Mouse (Mus musculus): ENCODE results near the gene Sap25.
"Not testable (repeated sequence)": the region's sequence is repeated elsewhere in the genome, so short reads cannot be mapped to it uniquely, and the experiment has no call there.

The Sap25 gene

DNA sequence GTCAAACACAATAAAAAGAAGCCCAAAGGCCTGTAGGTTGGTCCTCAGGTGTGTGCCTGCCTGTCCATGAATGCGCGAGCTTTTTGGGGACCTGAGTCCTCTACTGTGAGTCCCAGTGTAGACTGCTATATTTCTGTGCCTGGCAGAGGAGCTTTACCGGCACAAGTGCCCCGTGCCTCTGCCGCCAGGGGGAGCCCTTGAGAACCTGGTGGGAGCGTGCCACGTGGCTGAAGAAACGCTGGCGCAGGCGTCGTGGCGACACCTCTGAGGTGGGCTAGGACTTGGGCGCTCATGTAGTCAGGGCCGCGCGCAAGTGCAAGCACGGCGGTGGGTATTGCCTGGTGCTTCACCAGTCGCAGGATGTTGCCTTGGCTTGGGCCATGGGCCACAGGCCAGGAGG, at the start of gene Sap25:
Sap25 (plus strand) TSS at position 281 of the 400 bp plus-strand sequence.
- no peak for DNase-seq (ENCODE audit: low read depth, low spot score)

DNA sequence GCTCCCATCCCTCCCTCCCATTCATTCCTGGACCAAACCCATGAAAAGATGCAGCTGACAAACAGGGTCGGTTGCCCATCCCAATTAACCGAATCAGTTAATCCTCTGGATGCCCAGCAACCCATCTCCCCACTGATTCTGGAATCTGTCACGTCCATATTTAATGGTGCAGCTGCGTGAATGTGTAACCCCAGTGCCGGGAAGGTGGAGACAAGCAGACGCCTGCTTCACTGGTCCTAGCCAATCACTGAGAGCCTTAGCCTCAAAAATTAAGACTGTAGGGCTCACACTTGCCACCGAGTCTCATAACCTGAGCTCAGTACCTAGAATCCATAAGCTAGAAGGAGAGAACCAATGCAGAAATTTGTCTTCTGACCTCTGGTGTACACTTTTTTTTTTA, 45.2 kb upstream of the Sap25 start:
- no peak for DNase-seq (ENCODE audit: low read depth, low spot score)

DNA sequence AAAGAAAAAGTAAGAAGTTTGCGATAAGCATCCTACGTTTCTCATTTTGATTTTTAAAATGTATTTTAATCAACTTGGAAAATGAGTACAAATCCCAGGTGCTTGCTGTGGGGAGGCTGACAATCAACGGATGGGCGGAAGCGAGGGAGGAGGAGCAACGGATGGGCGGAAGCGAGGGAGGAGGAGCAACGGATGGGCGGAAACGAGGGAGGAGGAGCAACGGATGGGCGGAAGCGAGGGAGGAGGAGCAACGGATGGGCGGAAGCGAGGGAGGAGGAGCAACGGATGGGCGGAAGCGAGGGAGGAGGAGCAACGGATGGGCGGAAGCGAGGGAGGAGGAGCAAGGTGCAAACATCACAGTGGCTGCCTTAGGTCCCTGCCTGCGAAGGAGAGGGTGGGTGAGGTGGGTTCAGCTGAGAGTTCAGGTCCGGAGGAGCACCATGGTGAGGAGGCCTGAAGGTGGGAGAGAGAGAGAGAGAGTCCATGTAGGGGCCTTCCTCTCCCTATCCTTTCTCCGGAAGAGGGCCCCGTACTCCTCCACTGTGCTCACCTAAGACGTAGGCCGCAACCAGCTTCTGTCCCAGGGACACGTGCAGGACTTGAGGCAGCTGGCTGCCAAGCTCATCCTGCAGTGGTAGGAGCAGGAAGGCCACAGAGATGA, 44.4 kb upstream of the Sap25 start:
- DNase-seq (ENCODE audit: low read depth, low spot score) = no peak

DNA sequence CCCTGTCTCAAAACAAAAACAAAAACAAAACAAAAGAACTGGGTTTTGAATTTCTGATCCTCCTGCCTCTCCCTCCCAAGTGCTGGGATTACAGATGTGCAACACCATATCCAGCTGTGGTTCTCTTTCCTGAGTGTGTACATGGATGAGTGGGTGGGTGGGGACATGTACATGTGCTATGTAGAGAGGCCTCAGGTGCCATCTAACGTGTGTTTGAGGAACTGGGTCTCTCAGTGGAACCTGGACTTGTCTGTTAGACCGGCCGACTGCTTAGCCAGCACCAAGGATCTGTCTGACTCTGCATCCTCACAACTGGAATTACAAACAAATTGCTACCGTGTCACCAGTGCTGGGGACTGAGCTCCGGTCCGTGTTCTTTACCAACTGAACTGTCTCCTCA, 43.5 kb upstream of the Sap25 start:
- no peak for DNase-seq (ENCODE audit: low read depth, low spot score)

DNA sequence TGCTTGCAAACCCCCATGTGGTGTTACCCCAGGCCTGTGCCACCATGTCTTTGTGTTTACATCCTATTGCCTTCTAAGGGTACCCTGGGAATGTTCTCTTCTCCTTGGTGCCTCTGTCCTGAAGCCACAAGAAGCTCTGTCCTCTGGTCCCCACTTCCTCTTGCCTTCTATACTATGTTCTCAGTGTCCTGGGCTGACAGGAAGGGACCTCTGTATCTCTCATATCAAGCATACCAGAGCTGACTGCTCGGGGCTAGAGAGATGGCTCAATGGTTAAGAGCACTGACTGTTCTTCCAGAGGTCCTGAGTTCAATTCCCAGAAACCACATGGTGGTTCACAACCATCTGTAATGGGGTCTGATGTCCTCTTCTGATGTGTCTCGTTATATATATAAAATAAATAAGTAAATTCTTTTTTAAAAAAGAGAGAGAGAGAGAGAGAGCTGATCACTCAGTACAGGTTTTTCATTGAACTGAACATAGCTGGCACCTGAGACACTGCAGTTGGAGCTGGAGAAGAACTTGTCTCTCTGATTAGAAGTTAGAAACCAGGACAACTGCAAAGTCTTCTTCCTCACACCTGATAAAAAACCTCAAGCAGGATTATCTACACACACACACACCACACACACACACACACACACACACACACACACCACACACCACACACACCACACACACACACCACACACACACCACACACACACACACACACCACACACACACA, 42.9 kb upstream of the Sap25 start:
- no peak for DNase-seq (ENCODE audit: low read depth, low spot score)

GRCm38 (mm10) chr5:137599600-137599999, 41.5 kb upstream of the Sap25 start:
- DNase-seq (ENCODE audit: low read depth, low spot score) = no peak

DNA sequence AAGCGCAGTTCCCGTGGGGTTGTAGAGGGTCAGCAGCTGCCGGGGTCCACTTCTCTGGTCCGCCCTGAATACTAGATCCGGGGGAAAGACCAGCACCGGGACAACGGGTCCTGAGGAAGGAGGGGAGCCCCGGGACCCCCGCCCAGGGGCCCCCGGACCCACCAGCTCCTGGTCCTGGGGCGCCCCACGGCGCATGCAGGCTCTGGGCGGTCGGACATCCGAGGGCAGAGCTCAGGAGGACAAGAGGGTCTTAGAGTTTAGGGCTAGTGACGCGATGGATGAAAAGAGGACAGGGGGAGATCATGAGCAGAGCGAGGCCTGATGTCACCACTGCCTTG, 40.9 kb upstream of the Sap25 start:
- no peak for DNase-seq (ENCODE audit: low read depth, low spot score)

GRCm38 (mm10) chr5:137600619-137601364, 40.3 kb upstream of the Sap25 start, which contains the start of gene Mospd3:
Gene Mospd3 (minus strand): TSS chr5:137601058.
- peak; percentile 98 for DNase-seq (ENCODE audit: low read depth, low spot score)

DNA sequence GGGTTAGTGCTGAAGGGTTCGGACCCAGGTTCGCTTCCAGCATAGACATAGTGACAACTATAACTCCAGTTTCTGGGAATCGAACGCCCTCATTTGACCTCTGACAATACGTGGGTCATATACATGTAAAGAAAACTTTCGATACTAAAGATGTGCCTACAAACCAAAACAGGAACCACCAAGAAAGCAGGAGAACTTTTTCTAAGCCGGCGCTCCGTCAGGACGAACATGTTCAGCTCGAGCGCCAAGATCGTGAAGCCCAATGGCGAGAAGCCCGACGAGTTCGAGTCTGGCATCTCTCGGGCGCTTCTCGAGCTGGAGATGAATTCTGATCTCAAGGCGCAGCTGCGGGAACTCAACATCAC, 39.8 kb upstream of the Sap25 start:
- DNase-seq (ENCODE audit: low read depth, low spot score) = no peak

DNA sequence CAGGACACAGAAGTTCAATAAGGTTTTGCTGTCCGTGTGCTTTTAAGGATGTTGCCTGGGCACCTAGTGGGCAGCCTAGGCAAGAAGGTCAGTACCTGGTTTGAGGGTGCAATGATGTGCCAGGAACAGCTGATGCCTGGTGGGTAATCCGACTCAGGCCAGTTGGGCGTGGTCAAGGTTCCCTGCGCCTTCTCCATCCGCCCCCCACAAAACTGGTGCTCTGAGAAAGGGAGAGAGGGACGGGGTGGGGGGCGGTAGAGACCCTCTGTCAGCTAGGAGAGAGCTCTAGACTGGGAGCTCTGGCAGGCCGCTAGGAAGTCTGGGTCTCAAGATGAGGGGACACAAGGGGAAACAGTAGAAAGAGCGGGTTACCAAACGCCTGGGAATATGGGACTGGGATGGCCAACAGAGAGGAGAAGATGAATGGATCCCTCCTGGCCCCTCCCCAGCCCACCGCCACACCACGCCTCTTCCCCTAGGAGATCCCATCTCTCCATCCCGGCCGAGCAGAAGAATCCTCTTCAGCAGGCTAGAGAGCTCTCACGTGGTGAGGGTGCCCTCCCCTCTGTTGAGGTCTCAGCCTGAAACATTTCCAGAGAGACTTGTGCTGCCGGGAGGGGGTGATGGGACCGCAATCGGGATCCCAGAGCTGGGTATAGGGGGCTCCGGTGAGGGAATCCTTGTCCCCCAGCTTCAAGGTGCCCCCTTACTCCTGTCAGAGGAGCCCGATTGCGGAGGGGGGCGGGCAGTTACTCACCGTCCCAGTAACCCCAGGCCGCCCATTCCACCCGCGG, 33.1 kb upstream of the Sap25 start:
- no peak for DNase-seq (ENCODE audit: low read depth, low spot score)

DNA sequence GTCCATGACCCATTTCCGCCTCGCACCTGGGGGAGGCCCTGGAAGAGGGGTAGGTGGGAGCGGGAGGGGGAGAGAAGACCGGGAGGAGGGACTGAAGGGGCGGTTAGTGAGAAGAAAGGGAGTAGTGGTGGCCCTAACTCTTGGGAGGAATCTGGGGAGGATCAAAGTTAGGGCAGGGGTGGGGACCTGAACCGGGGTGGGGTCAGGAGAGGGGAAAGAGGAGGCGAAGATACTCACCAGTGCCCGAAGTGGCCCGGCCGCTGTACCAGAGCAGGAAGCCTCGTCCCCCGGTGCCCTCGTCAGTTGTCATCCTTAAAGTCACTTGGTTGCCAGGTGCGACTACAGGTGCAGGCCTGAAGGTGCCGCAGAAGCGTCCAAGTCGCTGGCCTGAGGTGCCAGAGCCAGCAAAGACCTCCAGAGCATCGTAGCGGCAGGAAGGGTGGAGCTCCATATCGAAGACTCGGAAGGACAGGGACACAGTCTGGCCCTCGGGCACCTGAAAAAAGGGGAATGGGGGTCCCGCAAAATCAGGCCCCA, 32.4 kb upstream of the Sap25 start:
- no peak for DNase-seq (ENCODE audit: low read depth, low spot score)

DNA sequence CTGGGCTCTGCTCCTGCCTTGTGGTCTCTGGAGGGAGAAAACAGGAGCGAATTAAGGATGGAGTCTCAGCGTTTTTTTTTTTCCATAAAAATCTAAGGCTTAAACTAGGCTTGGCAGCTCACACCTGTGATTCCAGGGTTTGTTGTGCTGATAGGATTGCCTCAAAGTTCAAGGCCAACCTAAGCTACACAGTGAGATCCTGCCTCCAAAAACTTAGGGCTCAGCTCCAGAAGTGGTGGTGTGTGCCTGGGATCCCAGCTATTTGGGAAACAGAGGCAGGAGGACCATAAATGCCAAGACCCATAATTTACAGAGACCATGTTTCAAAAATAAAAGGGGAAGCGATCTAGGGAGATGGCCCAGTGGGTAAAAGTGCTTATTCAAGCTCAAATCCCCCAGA, 31.8 kb upstream of the Sap25 start:
- DNase-seq (ENCODE audit: low read depth, low spot score) = no peak

GRCm38 (mm10) chr5:137610056-137610455, 31.1 kb upstream of the Sap25 start:
- DNase-seq (ENCODE audit: low read depth, low spot score) = no peak

GRCm38 (mm10) chr5:137610548-137611244, 30.4 kb upstream of the Sap25 start:
- DNase-seq (ENCODE audit: low read depth, low spot score) = peak; percentile 93

DNA sequence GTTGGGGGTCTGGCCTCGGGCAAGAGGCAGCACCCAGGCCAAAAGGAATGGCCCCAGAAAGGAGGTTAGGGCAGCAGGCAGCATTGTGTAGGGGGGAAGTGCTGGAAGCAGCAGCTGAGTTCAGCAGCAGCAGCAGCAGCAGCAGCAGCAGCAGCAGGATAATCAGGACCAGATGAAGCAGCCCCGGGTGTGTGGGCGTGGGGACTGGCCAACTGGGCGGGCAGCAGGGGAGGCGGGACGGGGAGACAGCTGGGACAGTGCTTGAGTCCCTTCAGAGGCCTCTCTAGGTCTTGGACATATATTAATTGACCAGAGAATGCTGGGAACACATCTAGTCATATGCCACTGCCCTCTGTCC, 29.9 kb upstream of the Sap25 start:
- peak; percentile 77 for DNase-seq (ENCODE audit: low read depth, low spot score)

DNA sequence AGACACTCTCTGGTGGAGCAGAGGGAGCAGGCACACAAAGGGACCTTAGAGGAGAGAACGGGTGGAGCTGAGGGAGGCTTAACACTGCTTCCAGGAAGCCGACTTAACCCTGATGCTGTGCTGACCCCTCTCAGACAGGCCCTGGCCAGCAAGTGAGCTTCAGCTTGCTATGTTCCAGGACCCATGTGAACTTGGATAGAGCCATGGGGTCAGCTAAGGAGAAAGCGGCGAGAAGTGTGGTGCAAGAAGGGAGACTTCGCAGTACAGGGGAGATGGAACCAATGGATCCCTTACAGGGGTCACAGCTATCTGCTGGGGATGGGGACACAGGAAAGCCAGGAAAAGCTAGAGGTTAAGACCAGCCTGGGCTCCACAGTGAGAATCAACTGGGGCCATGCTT, 28.1 kb upstream of the Sap25 start:
- no peak for DNase-seq (ENCODE audit: low read depth, low spot score)

GRCm38 (mm10) chr5:137613550-137613949, 27.6 kb upstream of the Sap25 start, which contains the start of gene Pcolce:
Gene Pcolce (minus strand): TSS chr5:137613784.
- DNase-seq (ENCODE audit: low read depth, low spot score) = no peak

DNA sequence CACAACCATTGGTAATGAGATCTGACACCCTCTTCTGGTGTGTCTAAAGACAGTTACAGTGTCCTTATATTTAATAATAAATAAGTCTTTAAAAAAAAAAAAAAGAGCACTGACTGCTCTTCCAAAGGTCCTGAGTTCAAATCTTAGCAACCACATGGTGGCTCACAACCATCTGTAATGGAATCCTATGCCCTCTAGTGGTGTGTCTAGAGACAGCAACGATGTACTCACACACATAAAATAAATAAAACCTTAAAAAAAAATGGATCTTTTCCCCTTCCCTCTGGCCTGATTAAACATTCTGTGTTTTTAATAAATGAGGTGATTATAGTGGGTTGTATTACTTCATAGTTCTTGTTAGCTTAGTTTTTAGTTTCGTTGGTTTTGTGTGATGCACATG, 26.2 kb upstream of the Sap25 start:
- DNase-seq (ENCODE audit: low read depth, low spot score) = not testable (repeated sequence)

DNA sequence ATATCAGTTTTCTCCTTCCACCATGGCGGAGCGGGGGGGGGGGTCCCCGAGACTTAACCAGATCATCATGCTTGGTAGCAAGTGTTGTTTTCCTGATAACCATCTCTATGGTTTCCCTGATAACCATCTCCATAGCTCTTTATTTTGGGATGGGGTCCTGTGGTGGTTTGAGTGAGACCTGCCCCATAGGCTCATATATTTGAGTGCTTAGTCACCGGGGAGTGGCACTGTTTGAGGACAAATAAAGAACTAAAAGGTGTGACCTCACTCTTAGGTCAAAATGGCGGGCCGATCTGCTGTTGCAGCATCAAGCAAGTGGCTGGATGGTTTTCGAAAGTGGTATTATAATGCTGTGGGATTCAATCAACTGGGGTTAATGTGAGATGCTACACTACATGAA, 25.8 kb upstream of the Sap25 start:
- DNase-seq (ENCODE audit: low read depth, low spot score) = no peak

DNA sequence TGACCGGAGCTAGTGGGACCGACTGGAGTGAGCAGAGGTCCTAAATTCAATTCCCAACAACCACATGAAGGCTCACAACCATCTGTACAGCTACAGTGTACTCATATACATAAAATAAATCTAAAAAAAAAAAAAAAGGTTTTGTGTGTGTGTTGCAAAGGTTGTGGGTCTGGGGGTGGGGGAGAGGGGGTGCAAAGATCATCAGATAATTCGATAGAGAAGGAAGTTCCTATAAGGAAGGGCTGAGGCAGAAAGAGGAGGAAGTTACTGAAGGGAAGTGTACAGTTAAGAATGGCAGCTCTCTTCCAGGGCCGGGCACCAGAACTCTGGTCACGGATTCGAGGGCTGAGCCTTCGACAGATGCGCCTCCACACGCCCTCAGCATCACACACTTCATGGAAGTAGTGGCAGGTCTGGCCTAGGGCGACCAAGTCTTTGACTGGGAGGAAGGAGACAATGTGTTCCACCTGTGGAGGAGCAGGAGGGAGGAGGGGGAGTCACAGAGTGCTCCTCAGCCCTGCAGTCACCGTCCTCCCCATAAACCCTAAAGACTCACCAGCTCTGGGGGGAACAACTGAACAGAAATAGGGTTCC, 17.1 kb upstream of the Sap25 start:
- DNase-seq (ENCODE audit: low read depth, low spot score) = no peak

DNA sequence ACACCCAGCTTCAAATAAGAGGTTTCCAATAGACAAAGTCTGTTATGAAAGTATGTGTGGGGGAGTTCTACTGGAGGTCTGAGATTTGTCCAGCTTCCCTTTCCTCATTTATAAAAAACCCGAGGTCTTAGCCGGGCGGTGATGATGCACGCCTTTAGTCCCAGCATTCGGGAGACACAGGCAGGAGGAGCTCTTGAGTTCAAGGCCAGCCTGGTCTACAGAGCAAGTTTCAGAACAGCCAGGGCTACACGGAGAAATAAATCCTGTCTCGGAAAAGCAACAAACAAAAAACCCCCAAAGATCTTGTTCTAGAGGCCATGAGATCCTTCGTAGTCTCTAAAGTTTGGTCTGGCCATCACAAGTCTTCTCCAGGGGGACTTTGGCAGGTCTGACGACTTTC, 13.1 kb upstream of the Sap25 start:
- DNase-seq (ENCODE audit: low read depth, low spot score) = no peak

Measured in mesoderm, embryonic 11.5 days (tissue).